Mouse (Mus musculus) embryonic facial prominence, embryonic 12.5 days (tissue): ENCODE measurements around the gene Gm26920. TPM values are rescaled to one million over a fixed set of nuclear protein-coding genes. Genes with fewer than 3 reads are reported as not detected.
A peak's percentile ranks its signal among the peaks of the same experiment; 100 is the strongest.

Experiments
- ATAC-seq: fragments of 200-750 bp; cut with Nextera tagmentation; 2 replicates; pipeline ENCODE4 v1.8.0; 2017; ENCODE audit not compliant: insufficient number of reproducible peaks, insufficient read depth, low FRiP score, low TSS enrichment
- H3K27ac ChIP-seq: fragments of 300-500 bp; sonication (generic); 2 replicates; pipeline ENCODE4 v1.5.1; 2016; ENCODE audit warnings: mild to moderate bottlenecking
- H3K27me3 ChIP-seq: fragments of 300-500 bp; sonication (generic); 2 replicates; pipeline ENCODE4 v1.6.1; 2016; ENCODE audit warnings: mild to moderate bottlenecking, moderate library complexity
- H3K36me3 ChIP-seq: fragments of 300-500 bp; sonication (generic); 2 replicates; pipeline ENCODE4 v1.6.1; 2016; ENCODE audit warnings: mild to moderate bottlenecking
- H3K4me1 ChIP-seq: fragments of 300-500 bp; sonication (generic); 2 replicates; pipeline ENCODE4 v1.6.1; 2016
- H3K4me2 ChIP-seq: fragments of 300-500 bp; sonication (generic); replicated peaks from 2 replicates; pipeline ENCODE4 v1.6.1; 2016; ENCODE audit warnings: mild to moderate bottlenecking, moderate library complexity
- H3K4me3 ChIP-seq: fragments of 300-500 bp; sonication (generic); 2 replicates; pipeline ENCODE4 v1.5.1; 2016; ENCODE audit warnings: mild to moderate bottlenecking
- H3K9ac ChIP-seq: fragments of 300-500 bp; sonication (generic); 2 replicates; pipeline ENCODE4 v1.6.1; 2016; ENCODE audit warnings: mild to moderate bottlenecking, moderate library complexity
- H3K9me3 ChIP-seq: fragments of 300-500 bp; sonication (generic); 2 replicates; pipeline ENCODE4 v1.6.1; 2016; ENCODE audit warnings: mild to moderate bottlenecking, moderate library complexity
- WGBS: fragments of 180-500 bp; shearing (Covaris S2); methylation state at CpG from one replicate; pipeline ENCODE4 v1.1.7; 2016; 5-methylcytosine and 5-hydroxymethylcytosine counted together
- microRNA-seq: library from miRNA; unstranded; fragments of <30 nt; microRNA quantifications from one replicate; pipeline ENCODE4, GENCODE M21; 2017
- polyA plus RNA-seq: library from polyadenylated mRNA; unstranded; fragments of >200 nt; fragmentation: Nextera tagmentation; extraction: Ambion mirVana; gene quantifications from 2 replicates; pipeline ENCODE4 v1.2.1, GENCODE M21; 2016

Gene Gm26920
- polyA plus RNA-seq, 1 experiment from 2014 or later, result 3.3 TPM

GRCm38 (mm10) chr7:30017226-30017625 is 73.0 kb downstream of the Gm26920 start:
- H3K4me3 ChIP-seq, result no peak overlapping the region
- no peak for ATAC-seq
- no peak overlapping the region for H3K4me2 ChIP-seq
- H3K9me3 ChIP-seq, result no peaks in the 10 kb centered on the region
- H3K27me3 ChIP-seq, result no peaks in the 10 kb centered on the region
- 93% methylated on average over 6 of the region's 6 CpGs for WGBS
- no peaks in the 10 kb centered on the region for H3K4me1 ChIP-seq
- H3K27ac ChIP-seq, result no peak overlapping the region
- H3K36me3 ChIP-seq, result peaks cover 82% of the 10 kb centered on the region
- H3K9ac ChIP-seq, result no peak overlapping the region

- H3K4me1 ChIP-seq, result peaks cover 26% of the 10 kb centered on the region
- no peaks in the 10 kb centered on the region for H3K27me3 ChIP-seq
- H3K9me3 ChIP-seq, result no peaks in the 10 kb centered on the region
- no peak for ATAC-seq
- no peak overlapping the region for H3K9ac ChIP-seq
- no peak overlapping the region for H3K27ac ChIP-seq
- H3K4me3 ChIP-seq, result no peak overlapping the region
- H3K36me3 ChIP-seq, result peaks cover 49% of the 10 kb centered on the region
- WGBS, result 84% methylated on average over 4 of the region's 4 CpGs
- no peak overlapping the region for H3K4me2 ChIP-seq
These were observed 77.2 kb downstream of the Gm26920 start for GRCm38 (mm10) chr7:30012956-30013363.

- no peak overlapping the region for H3K9ac ChIP-seq
- H3K9me3 ChIP-seq, result no peaks in the 10 kb centered on the region
- WGBS, result 74% methylated on average over 10 of the region's 10 CpGs
- ATAC-seq, result no peak
- peaks cover 36% of the 10 kb centered on the region for H3K36me3 ChIP-seq
- no peak overlapping the region for H3K4me3 ChIP-seq
- peaks cover 35% of the 10 kb centered on the region for H3K4me1 ChIP-seq
- peak overlapping the region; percentile 59 for H3K27ac ChIP-seq
- no peaks in the 10 kb centered on the region for H3K27me3 ChIP-seq
- H3K4me2 ChIP-seq, result no peak overlapping the region
These were observed 79.5 kb downstream of the Gm26920 start for GRCm38 (mm10) chr7:30010551-30011195.

DNA sequence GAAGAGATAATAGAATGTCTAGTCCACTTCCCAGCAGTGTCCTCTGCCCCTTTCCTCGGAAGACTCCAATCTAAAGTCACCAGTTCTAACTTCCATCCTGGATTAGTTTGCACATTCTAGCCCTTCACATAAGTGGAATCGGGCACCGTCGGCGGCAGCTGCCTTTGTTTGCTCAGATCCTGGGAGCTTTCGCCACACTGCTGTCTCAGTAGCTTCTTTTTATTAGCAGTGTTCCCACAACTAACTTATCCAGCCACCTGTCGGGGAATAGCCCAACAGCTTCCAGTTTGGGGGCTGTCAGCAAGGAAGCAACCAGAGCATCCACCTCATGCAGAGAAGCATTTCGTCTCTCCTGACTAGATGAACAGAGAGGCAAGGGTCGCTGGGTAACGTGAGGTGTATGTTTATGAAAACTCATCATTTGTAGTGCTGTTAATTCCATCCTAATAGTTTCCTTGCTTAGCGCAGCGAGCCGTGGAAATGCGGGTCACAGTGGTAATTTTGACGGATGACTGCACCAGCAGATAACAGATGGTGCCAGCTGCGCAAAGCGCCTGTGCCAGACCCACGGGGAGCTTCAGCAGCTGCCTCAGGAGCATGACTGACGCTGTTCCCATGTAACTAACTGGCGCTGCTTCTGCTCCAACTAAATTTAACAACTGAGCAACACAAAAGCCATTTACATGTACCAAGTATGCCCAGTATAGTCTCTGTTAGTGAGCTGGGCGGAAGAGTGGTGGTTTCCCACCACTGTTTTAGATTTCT is 80.7 kb downstream of the Gm26920 start:
- Histone ChIP-seq H3K9me3 (no peaks in the 10 kb centered on the region), H3K4me2 (no peak overlapping the region), H3K9ac (no peak overlapping the region), H3K27me3 (no peaks in the 10 kb centered on the region), H3K4me1 (peaks cover 35% of the 10 kb centered on the region), H3K27ac (peak overlapping the region; percentile 59), H3K36me3 (peaks cover 33% of the 10 kb centered on the region), H3K4me3 (no peak overlapping the region)
- ATAC-seq, result peak; percentile 17; the same call in 1 of the 2 replicates
- WGBS, result 73% methylated on average over 21 of the region's 21 CpGs

GRCm38 (mm10) chr7:30008020-30008690 is 82.1 kb downstream of the Gm26920 start:
- H3K36me3 ChIP-seq, result peaks cover 26% of the 10 kb centered on the region
- 59% methylated on average over 6 of the region's 6 CpGs for WGBS
- no peaks in the 10 kb centered on the region for H3K27me3 ChIP-seq
- no peak overlapping the region for H3K4me3 ChIP-seq
- peaks cover 35% of the 10 kb centered on the region for H3K4me1 ChIP-seq
- H3K9ac ChIP-seq, result no peak overlapping the region
- no peak overlapping the region for H3K4me2 ChIP-seq
- H3K27ac ChIP-seq, result peak overlapping the region; percentile 88
- ATAC-seq, result no peak; the same call in 1 of the 2 replicates
- no peaks in the 10 kb centered on the region for H3K9me3 ChIP-seq

DNA sequence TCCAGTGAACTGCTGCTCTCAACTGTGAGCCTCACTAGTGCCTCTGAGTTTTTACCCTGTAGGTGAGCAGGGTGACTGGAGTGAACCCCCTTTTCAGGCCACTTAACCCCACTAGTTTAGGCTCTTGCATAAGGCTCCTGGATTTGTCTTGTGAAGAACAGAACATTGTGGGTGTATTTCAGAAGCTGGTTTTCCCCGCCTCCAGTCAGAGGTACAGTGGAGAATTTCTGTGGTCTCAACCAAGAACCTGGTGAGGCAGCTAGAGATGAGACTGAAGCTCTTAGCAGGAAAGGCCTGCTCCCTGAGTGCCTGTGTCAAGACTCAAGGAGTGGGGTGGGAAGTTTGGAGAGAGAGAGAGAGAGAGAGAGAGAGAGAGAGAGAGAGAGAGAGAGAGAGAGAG is 82.6 kb downstream of the Gm26920 start:
- Histone ChIP-seq H3K4me3 (no peak overlapping the region), H3K9me3 (no peaks in the 10 kb centered on the region), H3K4me1 (peaks cover 35% of the 10 kb centered on the region), H3K27ac (peak overlapping the region; percentile 88), H3K9ac (no peak overlapping the region), H3K4me2 (no peak overlapping the region), H3K36me3 (peaks cover 26% of the 10 kb centered on the region), H3K27me3 (no peaks in the 10 kb centered on the region)
- no peak for ATAC-seq
- 91% methylated on average over 1 of the region's 1 CpGs for WGBS

Small RNAs within 50 kb of the gene (microRNA-seq; reads per million reads assigned to microRNA genes)
- not detected for gene Gm23368

Other genes starting within 250 kb of the Gm26920 start
- 8.5 and 8.7 TPM in 2 replicates for gene Zfp940, start 236.7 kb downstream of the Gm26920 start, polyA plus RNA-seq
- gene Zfp420, start 230.4 kb downstream of the Gm26920 start, polyA plus RNA-seq, result 10.3 and 11.5 TPM in 2 replicates
- 12.1 and 14.4 TPM in 2 replicates for gene Zfp27, start 183.8 kb downstream of the Gm26920 start, polyA plus RNA-seq
- gene Zfp383, start 182.2 kb downstream of the Gm26920 start, polyA plus RNA-seq, result 6.7 and 7.5 TPM in 2 replicates
- gene Zfp74, start 136.3 kb downstream of the Gm26920 start, polyA plus RNA-seq, result 17.2 and 18.0 TPM in 2 replicates
- 20.4 and 23.2 TPM in 2 replicates for gene Zfp568, start 106.5 kb downstream of the Gm26920 start, polyA plus RNA-seq
- gene Zfp14, start 39.0 kb downstream of the Gm26920 start, polyA plus RNA-seq, result 5.7 and 6.3 TPM in 2 replicates
- 5.2 and 7.7 TPM in 2 replicates for gene Zfp82, start 17.5 kb downstream of the Gm26920 start, polyA plus RNA-seq
- gene Zfp566, start 117 bp upstream of the Gm26920 start, polyA plus RNA-seq, result 16.3 and 19.5 TPM in 2 replicates
- gene Zfp260, start 4.4 kb upstream of the Gm26920 start, polyA plus RNA-seq, result 148 and 151 TPM in 2 replicates
- gene Zfp382, start 31.5 kb upstream of the Gm26920 start, polyA plus RNA-seq, result 13.1 and 16.3 TPM in 2 replicates
- 17.2 and 20.6 TPM in 2 replicates for gene Zfp146, start 79.3 kb upstream of the Gm26920 start, polyA plus RNA-seq
- gene Cox7a1, start 93.7 kb upstream of the Gm26920 start, polyA plus RNA-seq, result 4.2 and 4.7 TPM in 2 replicates
- gene Capns1, start 108.4 kb upstream of the Gm26920 start, polyA plus RNA-seq, result 80.5 and 86.6 TPM in 2 replicates
- 161 and 181 TPM in 2 replicates for gene Polr2i, start 141.5 kb upstream of the Gm26920 start, polyA plus RNA-seq
- 224 and 250 TPM in 2 replicates for gene Tbcb, start 141.9 kb upstream of the Gm26920 start, polyA plus RNA-seq
- gene Ovol3, start 145.3 kb upstream of the Gm26920 start, polyA plus RNA-seq, result 0.38 TPM in 1 of 2 replicates, not detected in the other
- 0.33 and 0.40 TPM in 2 replicates for gene Thap8, start 189.7 kb upstream of the Gm26920 start, polyA plus RNA-seq
- gene Wdr62, start 190.0 kb upstream of the Gm26920 start, polyA plus RNA-seq, result 8.9 and 9.9 TPM in 2 replicates
- gene Clip3, start 201.3 kb upstream of the Gm26920 start, polyA plus RNA-seq, result 54.0 and 55.1 TPM in 2 replicates
- 88.6 and 92.2 TPM in 2 replicates for gene Alkbh6, start 218.3 kb upstream of the Gm26920 start, polyA plus RNA-seq
- 94.9 and 101 TPM in 2 replicates for gene Syne4, start 224.4 kb upstream of the Gm26920 start, polyA plus RNA-seq
- 0.87 and 2.9 TPM in 2 replicates for gene E130208F15Rik, start 231.3 kb upstream of the Gm26920 start, polyA plus RNA-seq
- gene Sdhaf1, start 233.5 kb upstream of the Gm26920 start, polyA plus RNA-seq, result 21.8 and 23.4 TPM in 2 replicates